Mouse (Mus musculus): ENCODE results near the gene Car10.

DNA sequence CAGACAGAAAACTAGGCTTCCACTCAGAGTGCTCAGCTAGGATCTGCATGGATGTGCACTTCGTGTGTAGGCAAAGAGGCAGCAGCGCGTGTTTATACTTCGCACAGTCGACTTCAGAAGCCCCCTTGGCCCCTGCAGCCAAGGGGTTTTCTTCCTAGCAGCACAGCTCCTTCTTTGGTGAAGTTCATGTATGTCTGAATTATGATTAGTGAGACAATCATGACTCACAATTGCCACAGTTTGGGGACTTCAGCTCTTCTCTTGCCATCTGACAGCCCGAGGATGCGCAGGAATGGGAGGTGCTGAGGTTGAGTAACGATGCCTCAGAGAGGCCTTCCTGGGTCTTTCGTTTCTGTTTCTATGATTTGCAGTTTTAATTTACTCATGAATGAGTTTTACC lies 4.5 kb downstream of the Car10 start:
- TF ChIP-seq CTCF (IDR thresholded peaks at IDR 0.05; ENCODE audit: extremely low read depth, insufficient read length, insufficient replicate concordance, low read depth, low read length) (no peak), POLR2A (IDR thresholded peaks at IDR 0.05; ENCODE audit: low read depth, low read length) (no peak)

Data from small intestine, adult 2 months (tissue).